Mouse (Mus musculus): Measurements from ENCODE around the gene Klhl34.

GRCm38 (mm10) chrX:157817571-157818206, 546 bp upstream of the Klhl34 start:
- TF ChIP-seq CTCF (conservative IDR thresholded peaks at IDR 0.05; ENCODE audit: low read length) (no peak), POU5F1 (IDR thresholded peaks at IDR 0.05; ENCODE audit: borderline replicate concordance, low read length) (no peak), NANOG (IDR thresholded peaks at IDR 0.05; ENCODE audit: borderline replicate concordance, low read length) (no peak)

All from E14TG2a.4 (cell line).